Mouse (Mus musculus) WW6 (cell line): Measurements from ENCODE around the gene Gm49395.

ENCODE experiments used
- DNase-seq: peaks from one replicate; pipeline ENCODE4 v3.0.0-alpha.2; 2013; ENCODE audit warnings: low read depth, low spot score

Gm49395 gene

DNA sequence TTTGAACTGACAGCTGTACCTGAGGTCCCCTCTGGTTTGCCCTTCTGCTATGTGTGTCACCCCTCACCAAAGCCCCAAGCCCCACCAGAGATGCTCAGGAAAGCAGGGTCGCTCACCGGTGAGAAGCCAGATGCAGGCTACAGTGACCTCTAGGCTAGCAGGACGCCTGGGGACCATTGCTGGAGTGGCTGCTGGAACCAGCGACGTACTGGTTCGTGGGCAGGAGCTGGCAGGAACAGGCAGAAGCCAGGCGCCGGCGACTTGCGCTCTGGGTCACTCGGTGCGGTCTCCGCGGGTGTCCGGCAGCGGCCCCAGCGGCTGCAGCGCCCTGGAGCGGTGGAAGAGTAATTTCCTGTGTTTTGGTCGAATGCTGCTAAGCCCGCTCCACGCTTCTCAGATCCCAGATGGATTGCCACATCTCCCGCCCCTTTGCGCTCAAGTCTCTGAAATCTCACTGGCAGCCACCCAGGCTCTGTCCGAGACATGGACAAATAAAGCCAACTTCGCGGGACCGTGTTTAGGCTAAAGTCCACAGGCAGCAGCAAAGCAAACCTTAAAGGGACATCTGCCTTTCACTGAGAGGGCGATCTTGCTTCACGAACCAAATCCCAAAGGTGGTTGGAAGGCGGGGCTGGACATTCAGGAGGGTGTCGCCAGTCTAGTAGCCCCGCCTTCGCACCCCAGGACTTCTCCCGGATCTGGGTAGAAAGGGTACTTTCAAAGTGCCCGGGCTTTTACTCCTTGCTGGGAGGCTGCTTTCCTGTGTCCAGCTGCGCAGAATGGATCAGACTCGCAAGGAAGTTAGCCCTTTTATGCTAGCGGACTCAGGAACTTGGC lies at the start of gene Gm49395, which contains the start of gene Itga1:
Gene Gm49395 (minus strand): TSS at position 567 of the 837 bp plus-strand sequence.
Gene Itga1 (minus strand): TSS at position 610 of the 837 bp plus-strand sequence.
- no peak for DNase-seq

DNA sequence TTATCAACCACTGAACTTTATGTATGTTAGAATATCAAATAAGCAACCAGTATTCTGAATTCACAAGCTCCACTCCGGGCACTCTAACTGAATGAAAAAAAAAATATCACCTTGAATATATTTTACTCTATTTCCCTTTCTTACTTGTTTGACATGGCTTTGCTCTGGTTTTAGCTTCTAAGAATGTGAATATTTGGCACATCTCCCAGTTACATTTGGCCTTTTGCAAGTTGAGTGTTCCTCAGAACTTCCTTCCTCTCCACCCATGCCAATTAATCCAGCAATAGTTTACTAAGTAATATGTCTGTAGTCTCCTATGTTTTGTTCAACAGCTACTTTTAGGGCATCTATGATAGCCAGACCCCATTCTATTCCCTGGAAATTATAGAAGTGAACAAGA lies 48.9 kb upstream of the Gm49395 start:
- no peak for DNase-seq

DNA sequence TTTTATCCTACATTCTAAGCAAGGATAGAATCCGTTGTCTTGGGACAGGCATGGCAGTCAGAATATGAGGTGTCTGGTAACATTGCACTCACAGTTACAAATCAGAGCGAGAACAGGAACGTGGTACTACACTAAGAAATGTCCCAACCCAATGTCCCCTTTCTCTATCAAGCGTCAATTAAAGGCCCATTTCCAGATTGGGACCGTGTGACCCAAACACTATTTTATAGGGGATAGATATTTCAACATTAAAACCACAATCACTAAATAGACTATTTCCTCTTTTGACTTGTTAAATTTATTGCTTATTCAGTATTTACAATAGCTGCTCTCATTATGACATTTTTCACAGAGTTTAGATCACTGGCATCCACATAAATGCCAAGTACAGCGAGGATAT lies 48.1 kb upstream of the Gm49395 start:
- no peak for DNase-seq

DNA sequence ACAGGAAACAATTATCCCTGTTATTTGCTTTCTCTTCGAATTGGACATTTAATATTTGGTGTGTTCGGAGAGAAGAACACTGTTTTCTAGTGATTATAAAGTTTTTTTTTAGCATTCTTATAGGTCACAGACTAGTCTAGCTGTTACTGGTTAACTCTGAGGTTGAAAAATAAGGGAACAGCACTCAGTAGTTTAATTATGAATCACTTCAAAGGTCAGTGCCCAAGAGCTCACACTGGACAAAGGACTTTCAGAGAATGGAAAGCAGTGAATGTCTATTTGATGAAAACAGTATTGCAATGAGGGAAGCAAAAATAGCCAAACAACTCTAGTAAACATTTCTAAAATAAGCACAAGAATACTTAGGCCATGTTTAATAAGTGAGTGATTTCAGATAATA lies 41.9 kb upstream of the Gm49395 start:
- DNase-seq, result no peak

DNA sequence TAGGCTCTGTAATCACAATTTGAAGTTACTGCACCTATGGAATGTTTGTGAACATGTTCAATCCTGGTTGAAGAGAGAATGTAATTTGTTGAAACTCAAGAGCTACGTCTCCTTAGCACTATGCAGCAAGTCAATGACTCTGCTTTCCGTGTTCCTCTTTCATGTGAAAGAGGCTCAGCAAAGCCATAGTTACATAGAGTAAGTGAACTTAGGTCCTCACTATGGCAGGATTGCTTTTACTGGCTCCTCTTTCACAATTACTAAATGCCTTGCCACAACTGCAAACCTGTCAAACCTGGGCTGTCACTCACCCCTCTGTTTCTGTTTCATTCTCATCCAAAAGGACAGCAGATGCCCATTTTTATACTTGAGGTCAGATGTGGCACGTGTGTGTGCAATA lies 40.3 kb upstream of the Gm49395 start:
- no peak for DNase-seq

DNA sequence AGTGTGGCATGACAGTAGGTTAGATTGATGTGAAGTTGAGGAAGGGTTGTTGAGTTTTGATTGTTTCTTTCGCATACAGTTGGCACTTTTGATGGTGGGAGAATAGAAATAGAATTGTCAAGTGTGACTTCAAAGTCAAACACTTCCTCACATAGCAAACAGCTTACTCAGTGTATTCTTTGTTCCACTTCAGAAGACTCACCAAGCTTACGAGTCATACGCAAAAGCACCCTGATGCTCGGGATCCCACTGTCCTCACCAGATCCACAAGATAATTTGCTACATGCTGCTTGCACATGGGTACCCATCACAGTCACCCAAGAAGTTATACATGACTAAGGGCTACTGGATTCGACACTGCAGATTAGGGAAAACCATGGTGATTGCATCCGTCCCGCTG lies 36.8 kb upstream of the Gm49395 start:
- no peak for DNase-seq

DNA sequence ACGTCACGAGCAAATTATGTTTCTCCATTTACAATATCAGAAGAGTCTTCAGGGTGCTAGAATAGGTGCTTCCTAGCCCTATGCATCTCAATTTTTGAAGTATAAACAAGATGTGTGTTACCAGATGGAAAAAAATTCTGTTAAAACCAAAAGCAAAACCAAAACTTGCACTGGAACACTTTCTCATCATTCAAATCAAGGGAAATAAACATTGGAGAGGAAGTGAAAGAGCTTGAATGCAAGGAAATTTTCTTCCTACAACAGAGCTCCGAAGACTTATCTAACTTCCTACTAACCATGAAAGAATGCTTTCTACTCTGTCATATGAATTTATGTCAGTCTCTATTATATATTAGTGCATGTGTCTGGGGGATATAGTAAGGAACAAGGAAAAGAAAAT lies 35.0 kb upstream of the Gm49395 start:
- no peak for DNase-seq

DNA sequence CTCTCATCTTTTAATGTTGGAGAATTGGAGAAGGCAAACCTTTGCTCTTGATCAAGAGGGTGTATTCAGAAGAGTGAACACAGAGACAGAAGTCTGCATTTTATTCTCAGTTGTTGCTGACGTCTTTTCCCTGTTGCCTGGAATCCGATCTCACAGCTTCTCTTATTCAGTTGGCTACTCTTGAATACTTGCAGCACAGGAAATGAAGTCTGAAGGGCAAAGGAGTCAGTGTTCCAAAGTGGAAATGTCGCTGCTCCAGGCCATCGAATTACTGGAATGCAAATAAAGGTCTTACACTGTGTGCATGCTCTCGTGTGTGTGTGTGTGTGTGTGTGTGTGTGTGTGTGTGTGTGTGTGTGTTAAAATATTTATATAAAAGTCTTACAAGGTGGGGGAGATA lies 30.7 kb upstream of the Gm49395 start:
- DNase-seq, result no peak

DNA sequence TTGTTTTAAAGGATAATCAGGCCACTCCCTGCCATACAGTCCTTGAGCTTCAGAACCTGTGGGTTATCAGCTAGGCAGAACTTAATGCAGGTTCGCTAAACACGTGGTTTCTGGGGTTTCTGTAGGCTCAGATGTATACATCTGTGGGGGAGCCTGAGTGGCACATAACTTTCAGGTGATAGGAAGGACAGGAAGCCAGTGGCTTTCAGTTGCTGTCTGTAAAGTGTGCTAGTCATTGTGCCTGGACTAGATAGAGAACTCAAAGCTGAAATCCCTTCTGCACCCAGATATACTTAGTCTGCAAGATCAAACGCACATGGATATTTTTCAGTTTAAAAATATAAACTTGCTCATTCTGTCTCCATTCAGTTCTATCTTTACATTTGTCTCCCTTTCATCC lies 29.7 kb upstream of the Gm49395 start:
- no peak for DNase-seq

DNA sequence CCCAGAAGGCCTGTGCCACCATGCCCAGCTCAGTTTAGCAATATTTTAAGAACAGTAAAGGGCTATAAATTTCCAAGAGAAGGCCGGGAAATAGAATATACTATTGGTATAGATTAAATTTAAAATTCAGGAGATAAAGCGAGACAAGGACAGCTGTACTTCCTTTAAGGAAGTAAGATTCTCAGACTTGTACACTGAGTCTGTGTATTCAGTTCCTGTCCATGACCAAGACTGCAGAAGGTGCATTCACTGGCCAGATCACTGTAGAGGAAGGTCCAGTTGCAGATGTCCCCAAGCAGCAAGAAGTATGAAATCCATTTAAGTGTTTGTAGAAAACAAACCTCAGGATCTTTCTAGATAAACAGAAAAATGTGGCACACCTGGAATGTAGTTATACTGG lies 28.3 kb upstream of the Gm49395 start:
- no peak for DNase-seq

DNA sequence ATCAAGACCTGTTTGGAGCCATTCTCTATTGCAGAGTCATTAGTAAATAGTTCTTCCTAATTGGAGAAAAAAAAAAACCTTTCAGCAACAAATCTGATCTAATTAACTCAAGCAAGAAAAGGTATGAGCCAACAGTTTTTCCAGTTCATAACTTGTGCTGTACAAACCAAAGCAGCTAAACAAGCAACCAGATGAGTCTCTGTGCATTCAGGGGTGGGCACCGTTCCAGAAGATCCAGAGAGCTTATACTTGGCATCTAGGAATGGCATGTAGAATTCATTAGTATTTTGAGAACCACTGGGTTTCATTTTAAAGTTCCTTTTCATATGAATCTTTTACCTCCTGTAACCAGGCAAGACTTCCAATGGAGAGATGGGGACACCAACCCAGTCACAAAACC lies 26.1 kb upstream of the Gm49395 start:
- no peak for DNase-seq

DNA sequence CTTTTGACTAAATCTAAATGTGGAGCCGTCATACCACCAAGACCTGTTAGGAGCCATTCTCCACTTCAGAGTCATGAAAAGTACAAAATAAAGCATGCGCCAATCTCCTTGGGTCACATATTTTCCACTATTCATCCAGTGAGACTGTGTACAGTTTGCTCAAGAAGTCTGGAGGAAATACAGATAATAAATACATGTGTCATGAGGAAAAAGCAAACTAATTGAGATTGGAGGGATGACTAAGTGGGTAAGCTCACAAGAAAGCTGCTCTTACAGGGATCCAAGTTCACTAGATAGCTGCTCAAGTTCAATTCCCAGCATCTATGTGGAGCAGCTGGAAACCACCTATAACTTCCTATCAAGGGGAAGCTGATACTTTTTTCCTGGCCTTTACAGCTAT lies 24.8 kb upstream of the Gm49395 start:
- DNase-seq, result no peak

DNA sequence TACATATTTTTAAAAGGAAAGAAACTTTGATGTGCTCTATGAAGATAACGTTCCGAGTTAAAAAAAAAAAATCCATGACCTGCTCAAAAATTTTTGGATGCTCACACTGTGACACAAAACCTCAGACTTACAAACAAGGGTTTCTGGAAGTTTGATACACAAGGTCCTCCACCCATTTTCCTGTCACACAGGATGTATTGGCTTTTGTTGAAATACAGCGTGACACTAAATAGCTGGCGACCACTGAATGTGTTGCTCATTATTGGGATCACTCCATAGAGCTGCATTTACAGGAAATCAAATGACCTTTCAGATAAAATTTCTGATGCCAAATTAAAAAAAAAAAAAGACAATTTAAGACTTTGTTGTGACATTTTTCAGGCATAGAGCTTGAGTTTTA lies 23.4 kb upstream of the Gm49395 start:
- no peak for DNase-seq

DNA sequence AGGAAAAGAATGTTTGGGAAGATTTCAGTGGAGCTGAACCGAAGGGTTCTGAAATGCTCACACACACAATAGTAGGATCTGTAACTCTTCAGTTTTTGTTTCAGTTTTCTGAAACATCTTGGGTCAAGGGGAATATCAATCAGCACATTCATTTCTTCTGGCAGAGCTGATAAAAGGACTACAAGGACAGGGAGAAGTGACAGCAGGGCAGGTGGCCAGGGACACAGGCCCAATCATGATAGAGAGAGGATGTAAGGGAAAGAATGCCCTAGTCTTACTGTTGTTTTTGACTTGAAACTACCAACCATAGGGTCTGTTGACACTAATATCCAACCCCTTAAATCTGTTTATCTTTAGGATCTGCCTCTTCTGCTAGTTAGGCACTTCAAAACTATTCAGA lies 22.8 kb upstream of the Gm49395 start:
- DNase-seq, result no peak

DNA sequence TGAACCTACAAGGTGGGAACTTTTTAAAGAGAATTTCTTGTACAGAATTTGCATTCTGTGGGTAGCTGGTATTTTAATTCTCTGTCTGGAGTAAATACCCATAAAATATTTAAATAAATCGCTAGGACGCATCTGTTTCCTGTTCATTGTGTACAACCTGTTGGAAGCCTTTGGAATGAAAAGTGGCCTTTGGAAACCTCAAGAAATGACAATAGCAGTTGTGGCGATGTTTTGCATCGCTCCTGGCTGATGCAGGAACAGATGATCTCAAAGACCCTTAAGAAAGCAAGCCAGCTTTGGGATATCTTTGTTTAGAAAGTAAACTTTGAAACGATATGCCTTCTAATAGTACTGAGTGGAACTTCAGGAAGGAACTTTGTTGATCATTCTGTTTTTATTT lies 17.0 kb upstream of the Gm49395 start:
- no peak for DNase-seq

DNA sequence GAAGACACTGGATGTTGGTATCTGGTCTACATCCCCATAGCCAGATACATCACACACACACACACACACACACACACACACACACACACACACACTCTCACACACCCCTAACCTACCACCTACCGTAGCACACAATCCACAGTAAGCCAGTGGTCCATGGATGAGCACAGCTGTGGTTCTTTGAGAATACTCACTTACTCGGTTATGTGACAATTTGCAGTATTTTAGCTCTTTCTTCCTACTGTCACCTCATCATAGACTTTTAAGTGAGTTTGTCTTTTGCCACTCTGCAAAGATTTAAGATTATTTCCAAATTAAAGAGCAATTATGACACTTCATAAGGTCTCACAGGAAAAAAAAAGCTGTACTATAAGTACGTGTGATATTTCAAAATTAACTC lies 16.5 kb upstream of the Gm49395 start:
- no peak for DNase-seq

DNA sequence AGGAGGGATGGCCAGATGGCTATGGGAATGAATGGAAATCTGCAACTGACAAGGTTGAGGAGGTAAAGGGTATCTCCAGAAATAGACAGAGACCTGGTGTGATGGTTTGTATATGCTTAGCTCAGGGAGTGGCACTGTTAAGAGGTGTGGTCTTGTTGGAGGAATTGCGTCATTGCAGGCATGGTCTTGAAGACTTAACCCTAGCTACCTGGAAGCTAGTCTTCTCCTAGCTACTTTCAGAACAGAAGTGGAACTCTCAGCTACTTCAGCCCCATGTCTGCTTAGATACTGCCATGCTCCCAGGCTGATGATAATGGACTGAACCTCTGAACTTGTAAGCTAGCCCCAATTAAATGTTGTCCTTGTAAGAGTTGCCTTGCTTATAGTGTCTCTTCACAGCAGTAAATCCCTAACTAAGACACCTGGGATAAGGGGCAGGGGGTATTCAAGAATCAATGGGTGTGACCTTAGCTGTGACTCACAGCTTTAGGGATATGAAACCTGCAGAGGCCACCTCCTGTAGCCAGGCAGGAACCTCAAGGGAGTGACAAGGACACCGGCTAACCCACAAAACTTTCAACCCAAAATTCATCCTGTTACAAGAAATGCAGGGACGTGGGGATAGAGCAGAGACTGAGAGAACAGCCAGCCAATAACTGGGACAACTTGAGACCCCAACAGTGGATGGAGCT lies 15.4 kb upstream of the Gm49395 start:
- DNase-seq, result no peak

DNA sequence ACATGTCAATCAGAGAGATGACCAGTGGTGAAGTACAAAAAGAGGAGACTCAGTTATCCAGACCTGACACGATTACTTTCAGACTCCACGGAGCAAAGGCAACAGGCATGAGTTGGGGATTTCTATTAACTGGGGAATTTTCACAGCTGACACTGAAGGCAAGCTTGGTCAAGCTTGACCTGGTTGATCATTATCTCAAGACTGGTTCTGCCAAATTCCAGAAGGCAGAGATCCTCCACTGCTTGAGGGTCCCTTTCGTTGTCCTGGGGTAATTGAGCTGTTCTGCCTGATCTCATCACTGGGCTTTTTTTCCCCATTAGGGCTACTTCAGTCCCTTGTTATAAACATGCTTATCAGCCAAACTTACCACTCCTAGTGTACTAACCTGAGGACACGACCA lies 7.9 kb upstream of the Gm49395 start:
- no peak for DNase-seq

DNA sequence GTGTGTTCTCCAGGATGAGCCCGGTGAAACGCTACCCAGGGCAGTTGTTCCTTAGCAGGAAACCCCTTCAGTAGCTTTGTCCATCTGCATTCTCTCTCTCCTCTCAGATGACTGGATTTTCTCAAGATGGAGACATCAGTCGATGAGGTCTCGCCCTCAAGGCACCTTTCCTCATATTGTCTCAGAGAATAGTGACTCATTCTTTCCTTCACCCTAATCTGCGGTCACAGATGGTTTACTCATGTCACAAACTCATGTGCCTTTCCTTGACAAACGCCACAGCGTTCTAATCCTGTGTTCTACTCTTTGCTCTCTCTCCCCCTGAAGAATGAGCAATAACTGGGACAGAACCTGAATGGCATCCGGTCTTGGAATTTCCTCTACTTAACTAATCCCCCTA lies 5.7 kb upstream of the Gm49395 start:
- no peak for DNase-seq

DNA sequence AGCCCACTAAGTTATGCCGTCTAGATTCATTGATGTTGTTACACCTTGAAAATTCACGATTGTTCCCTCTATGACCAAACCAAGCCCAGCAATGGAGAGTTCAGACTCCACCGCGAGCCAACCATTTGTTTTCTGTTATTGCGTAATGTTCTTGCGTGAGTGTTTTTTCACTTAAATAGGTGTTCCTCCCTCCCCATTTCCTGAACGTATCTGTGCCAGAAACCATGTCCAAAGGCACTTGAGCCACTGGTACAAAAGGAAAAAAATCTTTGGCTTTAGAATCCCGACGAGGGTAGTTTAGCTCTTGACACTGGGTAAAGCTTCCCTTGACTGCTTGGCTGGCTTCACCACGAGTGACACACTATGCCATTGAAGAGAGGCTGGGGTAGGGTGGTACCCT lies 4.5 kb upstream of the Gm49395 start:
- no peak for DNase-seq

DNA sequence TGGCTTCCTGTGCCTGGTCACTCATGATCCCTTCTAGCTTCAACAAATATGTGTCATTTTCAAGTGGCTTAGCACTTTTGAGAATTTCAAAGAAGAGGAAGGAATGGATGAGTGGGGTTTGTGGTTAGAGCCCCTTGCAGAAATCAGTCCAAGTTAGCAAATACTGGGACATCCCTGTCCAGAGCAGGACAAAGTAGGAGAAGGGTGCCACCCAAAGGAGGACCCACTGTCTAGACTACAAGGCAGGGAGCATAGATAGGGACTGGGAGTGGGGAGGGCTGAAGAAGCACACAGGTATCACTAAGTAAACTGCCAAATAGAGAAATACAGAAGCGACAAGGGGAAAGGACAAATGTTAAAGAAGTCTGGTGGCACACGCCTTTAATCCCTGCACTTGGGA lies 1.0 kb upstream of the Gm49395 start:
- no peak for DNase-seq

DNA sequence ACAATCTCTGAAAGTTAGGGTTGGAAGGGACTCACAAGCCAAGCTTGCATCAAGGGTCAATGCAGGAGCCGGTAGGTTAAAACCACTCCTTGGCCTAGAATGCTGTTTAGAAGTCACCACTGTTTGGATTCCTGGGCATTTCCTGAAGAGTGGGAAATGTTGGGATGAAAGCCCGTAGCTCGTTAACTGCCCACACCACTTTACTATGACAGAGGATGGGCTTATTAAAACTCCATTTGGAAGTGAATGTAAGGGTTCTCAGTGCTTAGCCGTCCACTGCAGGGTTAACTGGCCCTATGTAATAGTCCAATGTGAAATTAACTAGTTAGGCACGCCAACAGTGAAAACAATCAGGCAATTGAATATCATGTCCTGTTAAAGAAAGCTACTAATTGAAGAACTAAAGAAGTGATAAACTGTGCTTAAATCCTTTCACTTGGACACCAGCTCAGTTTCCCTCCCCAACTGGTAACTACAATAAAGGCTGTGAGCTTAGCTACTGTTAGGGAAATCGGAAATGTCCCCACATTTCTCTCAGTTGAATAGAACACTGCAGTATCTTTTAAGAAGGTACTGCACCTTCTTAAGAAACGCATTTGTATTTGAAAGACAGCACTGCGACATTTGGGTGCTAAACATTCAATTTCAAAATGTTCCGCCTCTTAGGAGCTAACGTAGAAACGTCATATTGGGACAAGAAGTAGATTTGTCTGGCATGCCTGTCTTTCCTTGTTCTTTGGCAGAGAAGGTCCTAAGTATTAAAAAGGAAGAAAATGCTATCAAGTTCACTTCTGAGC lies 1.1 kb downstream of the Gm49395 start:
- DNase-seq, result no peak
